Mouse (Mus musculus) myocyte (in vitro differentiated cells): ENCODE results near the gene Dnajc5g.

Experiments used
- CEBPB ChIP-seq: IDR thresholded peaks from 2 replicates; pipeline ENCODE4 v1.6.1; 2011; ENCODE audit warnings: mild to moderate bottlenecking, moderate library complexity; ENCODE audit not compliant: poor library complexity, insufficient read depth, severe bottlenecking
- MAX ChIP-seq: IDR thresholded peaks from one replicate; pipeline ENCODE4 v1.6.1; 2011; ENCODE audit warnings: low read depth, mild to moderate bottlenecking, control low read depth
- MYOG ChIP-seq, 3 experiments: IDR thresholded peaks; one replicate each; pipeline ENCODE4 v1.6.1; 2011; ENCODE audit warnings: control low read depth in 2 of 3, low read depth in 2 of 3, mild to moderate bottlenecking in 2 of 3; ENCODE audit not compliant: insufficient read length in 2 of 3, control insufficient read depth in 1 of 3, insufficient read depth in 1 of 3
- POLR2A ChIP-seq: IDR thresholded peaks from one replicate; pipeline ENCODE4 v1.6.1; 2011; ENCODE audit warnings: low read depth, mild to moderate bottlenecking, control low read depth, moderate library complexity; ENCODE audit not compliant: insufficient read length
- POLR2AphosphoS2 ChIP-seq: IDR thresholded peaks from one replicate; pipeline ENCODE4 v1.6.1; 2011; ENCODE audit warnings: low read depth, control low read depth; ENCODE audit not compliant: insufficient read length
- TCF12 ChIP-seq: IDR thresholded peaks from one replicate; pipeline ENCODE4 v1.6.1; 2011; ENCODE audit warnings: mild to moderate bottlenecking, control low read depth; ENCODE audit not compliant: poor library complexity, insufficient read depth, severe bottlenecking
- USF1 ChIP-seq: IDR thresholded peaks from one replicate; pipeline ENCODE4 v1.6.1; 2011; ENCODE audit warnings: low read depth, mild to moderate bottlenecking, control low read depth, moderate library complexity

DNA sequence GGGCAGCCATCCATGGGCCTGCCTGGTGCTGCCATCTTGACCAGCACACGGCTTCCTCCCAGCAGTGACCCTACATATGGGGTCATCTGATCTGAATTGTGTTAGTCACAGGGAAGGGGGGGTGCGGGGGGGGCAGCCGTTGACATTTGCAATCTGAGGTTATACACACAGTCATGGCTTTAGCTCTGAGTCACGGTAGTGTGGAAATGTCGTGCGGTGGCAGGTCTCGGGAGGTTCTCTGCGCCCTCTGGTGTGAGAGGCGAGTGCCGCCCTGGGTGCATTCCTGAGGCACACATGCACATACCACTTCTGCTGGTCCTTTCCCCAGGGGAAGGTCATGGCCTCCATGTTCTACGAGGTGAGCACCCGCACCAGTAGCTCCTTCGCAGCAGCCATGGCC, 29.7 kb upstream of the Dnajc5g start:
- TF ChIP-seq POLR2A (no peak), CEBPB (no peak), POLR2AphosphoS2 (no peak), MYOG (IDR thresholded peaks at IDR 0.05; ENCODE audit: control insufficient read depth in 1 of 3, insufficient read depth in 1 of 3, insufficient read length in 2 of 3, low read depth in 2 of 3) (no peak), USF1 (no peak), MAX (no peak), TCF12 (no peak)
